Mouse (Mus musculus) MEL (cell line): ENCODE data around the gene Sun2.

ENCODE experiments used
- CTCF ChIP-seq, 3 experiments: IDR thresholded peaks in 2 of 3; conservative IDR thresholded peaks in 1 of 3; 2 replicates each; pipeline ENCODE4 v1.5.1; 2011 to 2012; ENCODE audit warnings: low read length in 3 of 3, low read depth in 2 of 3, mild to moderate bottlenecking in 2 of 3, improper control_type of control experiment in 1 of 3, inconsistent platforms in 1 of 3, mixed read lengths in 1 of 3, moderate library complexity in 1 of 3; ENCODE audit not compliant: control insufficient read depth in 1 of 3, insufficient read depth in 1 of 3, poor library complexity in 1 of 3, severe bottlenecking in 1 of 3
- ELF1 ChIP-seq: IDR thresholded peaks from 2 replicates; pipeline ENCODE4 v1.6.1; 2014; ENCODE audit warnings: low read depth, mild to moderate bottlenecking, inconsistent platforms, low read length, improper control_type of control experiment, moderate library complexity
- ETS1 ChIP-seq: IDR thresholded peaks from 2 replicates; pipeline ENCODE4 v1.6.1; 2012; ENCODE audit warnings: low read depth, mild to moderate bottlenecking, inconsistent platforms, low read length, improper control_type of control experiment, moderate library complexity
- HCFC1 ChIP-seq: IDR thresholded peaks from 2 replicates; pipeline ENCODE4 v1.6.1; 2012; ENCODE audit warnings: low read depth, mild to moderate bottlenecking, inconsistent platforms, low read length, improper control_type of control experiment, moderate library complexity
- MAFK ChIP-seq: IDR thresholded peaks from 2 replicates; pipeline ENCODE4 v1.6.1; 2011; ENCODE audit warnings: low read depth, mild to moderate bottlenecking, low read length, improper control_type of control experiment, borderline replicate concordance
- MEF2A ChIP-seq: IDR thresholded peaks from 2 replicates; pipeline ENCODE4 v1.6.1; 2014; ENCODE audit warnings: low read depth, mild to moderate bottlenecking, inconsistent platforms, low read length, improper control_type of control experiment; ENCODE audit not compliant: poor library complexity, insufficient replicate concordance, severe bottlenecking; ENCODE audit errors: extremely low read depth
- MYC ChIP-seq: IDR thresholded peaks from 2 replicates; pipeline ENCODE4 v1.6.1; 2011; ENCODE audit warnings: low read depth, mild to moderate bottlenecking, low read length, improper control_type of control experiment, moderate library complexity
- POLR2A ChIP-seq, 2 experiments: IDR thresholded peaks; 2 replicates each; pipeline ENCODE4 v1.6.1; 2011 to 2012; ENCODE audit warnings: low read length in 2 of 2, mild to moderate bottlenecking in 2 of 2, control low read depth in 1 of 2, improper control_type of control experiment in 1 of 2, low read depth in 1 of 2, moderate library complexity in 1 of 2; ENCODE audit not compliant: control insufficient read depth in 1 of 2, insufficient read depth in 1 of 2, poor library complexity in 1 of 2
- POLR2AphosphoS2 ChIP-seq: IDR thresholded peaks from 2 replicates; pipeline ENCODE4 v1.6.1; 2011; ENCODE audit warnings: low read length, improper control_type of control experiment
- TBP ChIP-seq: IDR thresholded peaks from 2 replicates; pipeline ENCODE4 v1.8.0; 2011; ENCODE audit warnings: low read depth, low read length, improper control_type of control experiment
- ZC3H11A ChIP-seq: IDR thresholded peaks from 2 replicates; pipeline ENCODE4 v1.6.1; 2012; ENCODE audit warnings: low read depth, mild to moderate bottlenecking, inconsistent platforms, low read length, improper control_type of control experiment
- ZNF384 ChIP-seq: IDR thresholded peaks from 2 replicates; pipeline ENCODE4 v1.6.1; 2012; ENCODE audit warnings: low read depth, mild to moderate bottlenecking, inconsistent platforms, low read length, improper control_type of control experiment

DNA sequence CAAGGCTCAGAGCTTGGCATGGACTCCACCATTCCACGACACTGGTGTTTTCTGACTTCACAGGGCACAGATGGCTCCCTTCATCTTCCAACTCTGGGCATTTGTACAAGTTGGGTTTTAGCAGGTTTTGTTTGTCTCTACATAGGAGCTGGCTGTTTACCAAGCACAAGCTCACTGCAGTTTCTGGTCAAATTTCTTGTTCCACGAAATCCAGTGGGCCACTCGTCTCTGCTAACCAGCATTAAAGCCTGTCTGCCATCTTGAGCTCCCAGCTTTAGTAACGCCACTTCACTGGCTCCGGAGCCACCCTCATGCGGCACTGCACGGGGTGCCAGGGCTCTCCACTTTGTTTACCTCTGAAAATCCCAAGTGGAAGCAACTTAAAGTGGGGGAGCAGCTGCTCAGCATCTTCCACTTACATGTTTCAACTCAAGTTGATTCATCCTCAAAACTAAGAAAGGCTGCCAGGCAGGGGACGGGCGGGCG is 24.3 kb upstream of the Sun2 start:
- TF ChIP-seq HCFC1 (no peak), MAFK (no peak), POLR2A (IDR thresholded peaks at IDR 0.05; ENCODE audit: control insufficient read depth in 1 of 2, insufficient read depth in 1 of 2, low read depth in 1 of 2, low read length in 2 of 2, poor library complexity in 1 of 2) (no peak), MEF2A (no peak), CTCF (IDR thresholded peaks at IDR 0.05 in 2 of 3, conservative IDR thresholded peaks at IDR 0.05 in 1 of 3; ENCODE audit: control insufficient read depth in 1 of 3, insufficient read depth in 1 of 3, low read depth in 2 of 3, low read length in 3 of 3, poor library complexity in 1 of 3, severe bottlenecking in 1 of 3) (no peak), ZNF384 (no peak), TBP (no peak), POLR2AphosphoS2 (no peak), ETS1 (no peak), MYC (no peak), ELF1 (no peak), ZC3H11A (no peak)
